Mouse (Mus musculus) cerebellum, adult 9-10 months (tissue): ENCODE data around the gene Vrtn.

Source experiments
- DNase-seq: peaks from one replicate; pipeline ENCODE4 v3.0.0; 2022

Vrtn gene

DNA sequence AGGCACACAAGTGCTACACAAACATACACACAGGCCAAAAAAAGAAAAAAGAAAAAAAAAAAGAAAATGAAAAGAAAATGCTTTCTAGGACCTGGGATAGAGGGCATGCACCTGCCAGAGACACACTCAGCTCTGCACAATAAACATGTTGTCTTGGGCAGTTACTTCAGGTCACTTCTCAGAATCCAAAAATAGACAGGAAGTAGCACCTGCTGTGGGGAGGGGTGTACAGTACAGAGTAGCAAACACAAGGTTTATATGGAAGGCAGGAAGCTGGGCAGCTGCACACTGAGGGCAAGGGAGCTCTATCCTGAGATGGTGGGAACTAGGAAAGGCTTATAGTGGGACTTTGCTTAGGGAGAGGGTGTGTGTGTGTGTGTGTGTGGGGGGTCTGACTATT lies 50.5 kb downstream of the Vrtn start:
- DNase-seq: no peak

DNA sequence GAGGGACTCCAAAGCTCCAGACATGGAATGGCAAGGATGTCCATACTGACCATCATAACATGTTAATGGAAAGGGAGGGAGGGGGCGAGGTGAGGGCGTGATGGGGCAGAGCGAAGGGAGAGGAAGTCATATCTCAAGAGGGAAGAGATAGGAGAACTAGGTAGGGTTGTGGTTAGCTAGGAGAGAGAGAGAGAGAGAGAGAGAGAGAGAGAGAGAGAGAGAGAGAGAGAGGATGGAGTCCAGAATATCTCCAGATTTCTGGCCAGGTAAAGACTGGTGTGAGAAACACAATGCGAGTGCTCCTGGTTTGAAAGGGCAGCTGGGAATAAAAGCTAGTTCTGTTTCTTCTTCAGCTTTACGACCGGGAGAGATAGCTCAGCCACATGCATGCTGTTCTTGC lies 51.3 kb downstream of the Vrtn start:
- no peak for DNase-seq

DNA sequence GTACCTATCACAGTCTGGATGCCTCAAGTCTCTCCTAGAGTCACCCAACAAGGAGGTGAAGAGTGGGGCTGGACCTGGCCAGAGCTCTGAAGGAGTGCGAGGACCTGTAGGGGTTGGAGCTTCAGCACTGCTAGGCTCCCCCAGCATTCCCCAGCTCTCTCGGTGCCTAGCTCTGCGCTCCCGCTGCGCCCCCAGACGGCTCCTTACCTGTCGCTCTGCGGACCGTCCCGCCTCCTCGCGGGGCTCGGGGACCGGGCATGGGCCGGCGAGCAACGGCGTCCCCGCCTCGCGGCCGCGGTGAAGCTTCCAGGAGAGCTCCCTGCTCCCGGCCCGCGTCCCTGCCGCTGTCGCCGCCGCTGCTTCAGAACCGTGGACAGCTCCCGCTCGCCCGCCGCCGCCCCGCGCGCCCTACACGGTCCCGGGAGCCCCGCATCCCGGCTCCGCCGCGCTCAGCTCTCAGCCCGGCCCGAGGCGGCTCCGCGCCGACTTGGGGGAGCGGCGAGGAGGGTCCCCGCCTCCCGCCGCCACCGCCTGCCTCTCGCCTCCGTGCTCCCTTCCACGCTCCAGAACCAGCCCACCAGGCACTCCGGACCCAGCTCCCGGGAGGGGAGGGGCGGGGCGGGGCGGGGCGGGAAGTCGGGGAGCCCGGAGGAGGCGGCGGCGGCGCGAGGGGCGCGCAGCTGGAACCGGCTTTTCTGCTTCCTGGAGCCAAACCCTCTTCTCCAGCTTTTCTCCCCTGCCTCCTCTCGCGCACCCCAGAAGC lies 57.7 kb downstream of the Vrtn start, which contains the start of gene Syndig1l:
Gene Syndig1l, minus strand, starts transcription at position 513 of the 763 bp plus-strand sequence.
- DNase-seq: no peak
